Mouse (Mus musculus) lung, postnatal 4 days (tissue): ENCODE data around the gene Arhgap11a.
A peak's percentile ranks its signal among the peaks of the same experiment; 100 is the strongest.

Experiments
- DNase-seq, 2 experiments: peaks; one replicate each; pipeline ENCODE4 v3.0.0; 2021

Arhgap11a gene

DNA sequence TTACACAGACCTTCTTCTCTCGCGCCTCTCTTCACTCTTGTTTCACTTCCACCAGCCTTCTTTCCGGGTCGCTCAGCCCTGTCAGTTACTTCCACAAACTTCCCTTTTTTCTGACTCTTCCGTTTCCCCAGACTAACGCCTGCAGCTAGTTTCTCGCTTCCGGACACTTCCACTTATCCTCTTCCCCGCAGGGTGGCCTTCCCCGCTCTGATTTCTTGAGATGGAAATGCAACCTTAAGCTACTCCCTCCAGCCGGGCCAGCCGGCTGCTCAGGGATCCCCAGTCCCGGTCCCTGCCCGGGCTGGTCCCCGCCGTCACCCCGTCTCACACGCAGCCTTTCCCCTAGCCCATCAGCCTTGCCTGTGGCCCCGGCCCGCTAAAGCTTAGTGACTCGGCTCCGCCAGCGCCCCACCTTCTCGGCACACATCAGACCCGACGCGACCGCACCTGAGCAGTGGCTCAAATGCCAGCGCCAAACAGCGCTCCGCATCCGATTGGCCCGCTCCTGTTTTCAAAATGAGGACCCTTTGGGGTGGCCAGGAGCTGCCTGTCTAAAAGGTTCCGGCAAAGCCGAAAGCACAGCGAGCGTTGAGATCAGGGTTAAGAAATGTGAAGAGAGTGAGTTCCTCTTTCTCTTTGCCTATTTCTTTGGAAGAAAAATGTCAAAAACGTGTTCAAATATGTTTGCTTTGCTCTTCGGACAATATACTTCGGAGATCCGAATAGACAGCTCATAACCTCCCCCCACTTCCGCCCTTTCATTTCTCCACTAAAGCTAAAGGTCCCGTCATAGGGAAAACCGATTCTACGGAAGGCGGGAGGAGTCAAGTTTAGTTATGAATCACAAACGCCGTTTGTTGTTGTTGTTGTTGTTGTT is at the start of gene Arhgap11a:
TSS of gene Arhgap11a (minus strand) at position 417 of the 877 bp plus-strand sequence.
- peak; percentile 89 to 92 for DNase-seq

DNA sequence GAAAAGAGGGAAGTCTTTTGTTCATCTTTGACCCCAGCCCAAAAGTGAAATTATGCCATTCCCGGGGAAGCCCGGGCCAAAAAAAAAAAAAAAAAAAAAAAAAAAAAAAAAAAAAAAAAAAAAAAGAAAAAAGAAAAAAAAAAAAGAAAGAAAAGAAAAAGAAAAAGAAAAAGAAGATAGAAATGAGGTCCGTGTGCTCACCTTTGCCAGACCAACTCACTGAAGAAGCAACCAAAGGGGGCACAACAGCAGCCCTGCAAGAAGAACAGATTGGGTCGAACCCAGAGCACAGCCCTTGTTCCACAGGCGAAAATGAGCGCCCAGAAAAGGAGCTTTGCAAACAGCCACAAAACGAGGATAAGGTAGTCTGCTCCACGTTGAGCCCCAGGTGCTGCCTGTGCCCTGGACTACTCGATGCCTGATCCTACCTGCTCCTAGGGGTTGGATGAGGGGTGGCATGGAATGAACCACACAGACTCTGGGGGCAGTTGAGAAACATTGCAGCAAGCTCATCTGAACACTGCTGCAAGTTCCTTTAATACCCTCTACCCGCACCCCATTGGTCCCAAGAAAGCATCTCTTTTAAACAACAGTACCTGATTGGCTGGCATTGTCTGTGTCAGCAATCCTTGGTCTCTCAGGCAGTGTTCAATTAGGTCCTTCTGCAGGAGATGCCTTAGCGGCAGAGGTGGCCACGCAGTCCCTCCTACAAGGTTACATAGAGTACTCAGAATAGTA is 45.1 kb upstream of the Arhgap11a start:
- DNase-seq, result no peak

DNA sequence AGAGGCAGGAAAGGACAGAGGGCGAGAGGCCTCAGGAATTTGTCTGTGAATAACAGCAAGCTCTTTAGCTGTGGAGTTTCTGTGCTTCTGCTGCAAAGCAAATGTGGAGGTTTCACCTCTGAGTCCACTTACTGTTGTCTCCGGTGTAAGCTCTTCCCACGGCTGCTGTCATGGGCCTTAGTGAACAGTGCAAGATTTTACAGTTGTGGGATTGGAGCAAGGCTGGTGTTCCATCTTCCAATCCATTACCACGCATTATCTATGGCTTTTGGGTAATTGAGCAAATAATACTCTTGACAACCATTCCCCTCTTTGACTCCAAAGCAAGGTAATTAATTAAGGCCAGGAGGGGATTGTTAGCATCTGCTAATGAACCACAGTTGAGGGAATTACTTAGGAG is 38.7 kb upstream of the Arhgap11a start:
- DNase-seq, result no peak

DNA sequence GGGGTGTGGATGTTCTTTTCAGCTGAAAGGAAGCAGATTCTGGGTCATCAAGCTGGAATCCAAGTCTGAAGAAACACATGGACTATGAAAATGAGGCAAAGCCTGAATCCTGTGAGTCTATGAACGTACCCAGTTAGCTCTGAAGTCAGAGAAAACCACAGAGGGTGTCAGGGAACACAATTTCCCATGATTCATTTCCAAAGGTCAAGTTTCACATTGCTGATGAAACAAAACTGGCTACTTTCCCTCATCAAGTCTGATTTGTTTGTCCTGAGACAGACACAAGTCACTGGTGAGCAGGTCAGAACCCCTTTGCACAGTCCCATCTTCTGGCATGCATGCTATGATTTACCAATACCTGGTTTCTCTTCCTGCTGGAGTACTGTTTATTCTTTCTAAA is 37.6 kb upstream of the Arhgap11a start:
- no peak for DNase-seq

DNA sequence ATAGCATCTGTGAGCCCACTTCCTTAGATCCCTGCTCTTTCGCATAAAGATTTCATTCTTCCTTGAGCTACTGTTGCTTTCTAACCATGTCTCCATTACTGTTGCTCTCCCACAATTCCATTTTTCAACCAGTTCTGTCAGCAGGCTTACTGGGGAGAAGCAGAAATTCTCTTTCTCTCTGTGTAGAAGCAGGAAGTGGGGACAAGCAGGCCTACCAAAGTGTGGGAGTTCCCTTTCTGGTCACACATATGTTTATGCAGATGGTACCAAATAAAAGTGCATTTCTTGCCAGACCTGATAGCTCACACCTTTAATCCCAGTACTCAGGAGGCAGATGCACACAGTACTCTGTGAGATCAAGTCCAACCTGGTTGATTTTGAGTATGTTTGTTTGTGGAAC is 21.7 kb upstream of the Arhgap11a start:
- no peak for DNase-seq

DNA sequence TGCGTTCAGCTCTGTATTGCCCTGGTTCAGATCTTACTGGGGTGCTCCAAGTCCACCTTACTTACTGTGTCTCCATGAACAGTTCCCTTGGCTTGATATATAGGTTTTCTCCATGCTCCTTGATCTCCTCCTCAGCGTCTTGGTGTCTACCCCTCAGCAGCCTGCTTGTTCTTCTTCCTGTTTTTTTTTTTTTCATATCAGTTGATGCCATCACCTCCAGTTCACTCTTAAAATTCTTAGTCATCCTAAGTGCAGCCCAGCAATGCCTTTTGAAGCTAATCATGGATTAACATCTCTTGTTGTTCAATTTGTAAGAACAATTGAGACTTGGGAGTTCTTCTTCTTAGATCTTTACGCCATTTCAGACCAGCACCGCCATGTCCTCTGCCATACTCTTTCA is 19.9 kb upstream of the Arhgap11a start:
- DNase-seq, result no peak

DNA sequence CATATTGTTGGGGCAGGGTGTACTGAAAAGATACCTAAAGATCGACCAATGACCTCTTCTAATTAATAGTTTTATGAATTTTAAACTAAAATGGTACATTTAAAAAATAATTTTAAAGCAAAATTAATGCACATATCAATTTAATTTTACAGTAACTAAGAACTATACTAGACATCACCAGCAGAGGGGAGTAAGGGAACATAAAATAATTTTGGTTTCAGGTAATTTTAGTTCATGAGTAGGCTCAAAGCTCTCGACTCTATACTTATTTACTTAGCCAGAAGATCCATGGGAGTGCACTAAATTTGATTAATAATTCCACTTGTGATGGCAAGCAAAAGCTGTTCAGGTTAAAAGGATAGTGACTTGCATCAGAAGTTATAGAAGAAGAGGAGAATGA is 17.7 kb upstream of the Arhgap11a start:
- DNase-seq, result no peak

DNA sequence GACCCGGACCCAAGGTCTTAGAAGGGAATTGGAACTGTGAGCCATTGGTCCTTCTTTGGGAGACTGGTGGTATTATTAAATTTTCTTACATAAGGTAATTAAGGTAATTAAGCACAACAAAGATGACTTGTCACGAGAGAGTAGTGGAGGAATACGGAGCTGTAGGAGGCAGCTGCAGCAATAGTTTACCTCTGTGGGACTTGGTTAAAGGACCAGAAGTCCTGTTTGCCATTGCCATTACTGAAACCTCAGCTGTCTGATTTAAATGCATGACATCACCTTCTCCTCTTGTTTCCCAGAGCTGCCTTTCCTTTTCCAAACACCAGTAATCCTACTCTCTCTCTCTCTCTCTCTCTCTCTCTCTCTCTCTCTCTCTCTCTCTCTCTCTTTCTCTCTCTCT is 680 bp upstream of the Arhgap11a start:
- no peak for DNase-seq

DNA sequence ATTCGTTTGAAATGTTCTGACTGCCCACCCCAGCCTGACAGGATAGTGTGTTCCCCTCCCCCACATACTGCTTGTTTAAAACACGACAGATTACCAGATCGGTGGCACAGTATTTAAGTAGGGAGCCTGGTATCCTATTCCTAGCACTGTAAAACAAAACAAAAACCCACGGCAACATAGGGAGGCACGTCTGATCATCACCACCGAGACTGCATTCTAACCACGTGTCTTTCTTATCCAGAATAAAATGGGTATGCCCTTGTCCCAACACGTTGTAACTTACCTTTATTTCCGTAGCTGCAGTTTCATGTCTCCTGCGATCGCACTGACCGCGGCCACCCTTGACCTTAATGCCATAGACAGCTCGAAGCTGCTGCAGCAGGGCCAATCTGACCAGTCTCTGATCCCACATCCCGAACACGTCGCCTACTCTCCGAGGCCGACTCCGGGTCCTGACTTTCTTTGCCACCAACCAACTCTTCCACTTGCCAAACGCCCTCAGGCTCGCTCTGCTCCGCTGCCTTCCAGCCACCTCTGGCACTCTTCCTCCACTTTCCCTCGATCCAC is 700 bp downstream of the Arhgap11a start:
- peak in 1 of 2 experiments; percentile 32 for DNase-seq

DNA sequence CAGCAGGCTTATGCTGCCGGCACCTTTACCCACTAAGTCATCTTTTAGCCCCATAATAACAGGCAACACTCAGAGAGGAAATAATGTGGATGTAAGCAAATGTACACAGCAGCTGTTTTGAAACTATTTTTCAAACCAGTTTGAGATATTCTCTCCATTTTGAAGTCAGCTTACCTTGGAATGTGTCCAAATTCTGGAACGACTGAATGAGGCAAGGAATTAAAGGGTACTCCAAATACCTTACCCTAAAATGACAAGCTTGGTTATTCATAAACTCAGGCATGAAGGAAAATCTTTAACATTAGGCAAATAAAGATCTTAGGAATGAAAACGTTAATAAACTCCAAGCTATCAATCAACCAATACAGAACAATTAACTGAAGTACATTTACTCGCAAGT is 3.4 kb downstream of the Arhgap11a start:
- DNase-seq, result no peak

DNA sequence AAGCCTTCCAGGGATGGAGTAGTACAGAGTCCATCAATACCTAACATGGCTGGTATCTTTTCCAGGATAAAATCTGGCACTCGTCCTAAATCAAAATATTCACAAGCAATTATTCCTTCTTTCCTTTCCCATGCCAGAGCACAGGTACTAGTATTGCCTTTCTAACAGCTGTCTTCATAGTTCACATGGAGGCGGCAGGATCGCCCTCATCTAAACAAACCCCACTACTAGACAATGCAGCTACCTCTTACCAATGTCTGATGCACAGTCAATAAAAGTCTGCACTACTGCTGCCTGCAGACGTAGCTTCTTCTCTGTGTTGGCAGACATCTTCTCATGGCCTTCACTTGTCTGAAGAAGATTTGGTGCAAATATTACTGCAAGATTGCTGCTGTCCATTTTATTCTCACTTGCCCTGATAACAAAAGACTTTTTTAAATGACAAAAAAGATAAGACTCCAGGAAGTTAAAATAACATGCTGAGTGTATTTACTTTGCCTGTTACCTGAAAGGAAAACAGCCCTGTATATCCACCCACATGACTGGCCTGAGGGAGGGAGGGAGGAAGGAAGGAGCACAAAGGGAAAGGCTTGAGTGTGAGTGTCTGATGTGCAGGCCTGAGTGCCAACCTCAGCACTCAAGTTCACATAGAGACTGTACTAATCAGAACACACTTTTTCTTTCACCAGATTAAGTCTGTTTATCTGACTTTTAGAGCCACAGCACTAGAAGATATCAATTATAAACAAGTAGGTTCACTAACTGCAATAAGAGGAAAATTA is 6.6 kb downstream of the Arhgap11a start:
- no peak for DNase-seq

DNA sequence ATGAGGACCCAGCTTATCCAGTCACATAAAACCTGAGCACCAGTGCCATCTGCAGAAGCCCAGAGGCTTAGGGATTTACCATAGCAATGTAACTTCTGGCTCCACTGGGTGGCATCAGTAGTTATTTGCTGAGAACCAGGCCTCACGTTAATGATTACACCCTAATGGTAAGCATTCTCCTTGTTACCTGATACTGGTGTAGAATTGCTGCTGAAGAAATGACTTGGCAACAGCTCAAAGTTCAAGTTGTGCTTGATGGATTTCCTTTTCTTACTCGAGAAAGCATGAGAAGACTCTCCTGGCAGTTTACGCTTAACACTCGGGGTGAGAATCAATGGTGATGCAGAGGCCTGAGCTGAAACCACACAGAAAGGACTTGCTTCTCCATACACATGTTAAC is 9.0 kb downstream of the Arhgap11a start:
- DNase-seq, result peak in 1 of 2 experiments; percentile 26

DNA sequence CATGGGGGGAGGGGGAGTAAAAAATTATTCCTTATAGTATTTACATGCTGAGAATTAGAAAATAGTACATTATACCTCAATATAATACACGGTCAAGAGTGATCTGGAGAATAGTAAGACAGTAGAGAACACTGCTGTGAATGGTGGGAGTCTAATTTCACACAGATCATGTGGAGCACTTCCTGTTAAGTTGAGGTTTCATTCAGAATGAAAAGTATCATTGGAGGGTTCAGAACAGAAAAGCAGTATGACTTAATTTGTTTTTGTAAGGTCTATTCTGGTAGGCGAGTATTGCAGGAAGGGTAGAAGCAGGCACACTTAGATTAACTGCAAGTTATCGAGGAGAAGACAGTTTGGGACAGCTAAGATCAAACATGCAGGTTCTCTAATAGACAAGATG is 13.2 kb downstream of the Arhgap11a start:
- no peak for DNase-seq

DNA sequence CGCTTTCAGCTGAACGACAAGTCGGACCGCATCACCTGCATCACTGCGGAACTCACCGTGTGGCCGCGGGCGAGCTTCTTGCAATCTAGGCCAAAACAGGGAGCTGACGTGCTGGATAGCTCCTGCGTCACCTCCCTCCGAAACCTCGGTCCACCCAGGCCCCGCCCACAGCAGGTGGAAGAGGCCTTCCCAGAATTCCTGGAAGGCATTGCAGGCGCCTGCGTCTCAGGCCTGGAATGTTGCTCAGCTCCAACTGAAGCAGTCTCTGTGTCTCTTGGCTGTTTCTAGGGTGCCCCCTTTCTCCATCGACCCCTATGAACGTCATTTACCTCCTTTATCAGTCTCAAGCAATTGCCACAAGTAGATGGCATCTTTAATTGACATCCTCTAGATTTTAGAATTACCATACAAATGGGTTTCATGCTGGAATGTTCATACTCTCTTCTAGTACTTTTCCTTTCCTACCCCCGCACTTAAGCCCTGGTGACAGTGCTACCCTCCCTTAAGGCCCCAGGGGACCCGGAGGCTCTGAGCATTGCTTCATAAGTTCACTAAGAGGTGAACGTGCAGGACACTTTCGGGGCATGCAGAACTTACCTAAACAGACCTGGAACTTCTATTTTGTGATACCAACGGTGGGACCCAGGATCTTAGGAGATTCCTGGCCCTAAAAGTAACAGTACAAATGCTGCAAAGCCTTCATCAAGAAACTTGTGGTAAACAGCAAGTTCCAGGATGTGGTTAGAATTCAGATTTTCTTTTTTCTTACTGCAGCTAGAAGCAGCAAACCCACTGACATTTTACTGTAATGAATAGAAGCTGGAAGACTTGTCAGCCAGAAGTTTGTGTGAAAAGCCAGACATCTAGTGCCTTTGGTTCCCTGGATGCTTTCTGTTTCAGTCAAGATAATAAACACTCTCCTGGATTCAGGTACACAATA is 19.2 kb downstream of the Arhgap11a start, which contains the start of gene Scg5:
TSS of gene Scg5 (minus strand) at position 179 of the 940 bp plus-strand sequence.
- peak; percentile 71 to 79 for DNase-seq

DNA sequence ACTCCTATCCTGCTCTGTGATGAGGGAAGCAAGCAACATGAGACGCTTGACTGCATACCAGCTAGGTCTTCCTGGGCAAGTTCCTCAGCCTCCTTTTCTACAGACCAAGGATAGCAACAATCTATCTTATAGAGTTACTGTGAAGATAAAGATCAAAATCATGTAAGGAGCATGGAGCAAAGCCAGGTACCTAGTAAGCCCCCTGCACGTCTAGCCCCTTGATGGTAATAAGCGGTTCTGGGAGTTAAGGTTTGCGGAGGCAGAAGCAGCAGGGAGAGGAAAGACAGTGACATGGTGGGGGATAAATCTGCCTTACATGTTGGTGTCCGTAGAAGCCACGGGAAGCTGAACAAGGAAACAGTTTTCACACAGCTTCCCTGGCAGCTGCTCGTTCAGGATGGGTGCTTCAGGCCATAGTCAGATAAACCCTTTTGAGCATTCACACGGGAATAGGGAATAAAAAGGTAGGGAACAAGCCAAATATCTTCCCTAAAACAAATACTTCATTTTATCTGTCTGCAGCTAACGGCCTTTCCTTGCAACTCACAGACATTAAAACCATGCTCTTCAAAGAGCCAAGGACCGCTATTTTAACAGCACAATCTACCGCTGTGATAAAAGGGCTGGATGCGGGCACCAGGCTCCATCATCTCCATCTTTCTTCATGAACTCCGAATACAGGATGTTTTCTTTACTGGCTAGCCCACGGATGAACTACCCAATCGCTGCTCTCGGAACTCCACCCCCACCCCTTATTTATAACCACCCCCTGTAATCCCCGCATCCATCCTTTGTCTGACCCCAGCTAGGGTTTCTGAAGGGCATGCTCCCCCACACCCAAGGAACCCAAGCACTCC is 20.1 kb downstream of the Arhgap11a start:
- no peak for DNase-seq

DNA sequence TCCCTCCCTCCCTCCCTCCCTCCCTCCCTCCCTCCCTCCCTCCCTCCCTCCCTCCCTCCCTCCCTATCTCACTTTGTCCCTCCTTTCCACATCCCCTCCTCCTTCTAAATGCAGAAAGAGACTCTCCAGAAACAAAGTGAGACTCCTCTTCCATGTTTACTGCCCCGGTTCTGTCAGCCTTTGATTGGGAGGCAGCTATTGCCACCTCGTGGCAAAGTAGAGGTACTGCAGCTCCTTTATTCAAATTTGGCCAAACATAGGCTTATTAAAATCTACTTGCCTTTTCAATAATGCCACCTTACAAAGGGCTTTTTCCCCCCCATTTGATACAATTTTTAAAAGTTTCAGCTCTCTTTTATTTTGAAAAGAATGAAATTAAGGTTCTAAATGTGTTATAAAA is 24.6 kb downstream of the Arhgap11a start:
- DNase-seq, result peak in 1 of 2 experiments; percentile 49

DNA sequence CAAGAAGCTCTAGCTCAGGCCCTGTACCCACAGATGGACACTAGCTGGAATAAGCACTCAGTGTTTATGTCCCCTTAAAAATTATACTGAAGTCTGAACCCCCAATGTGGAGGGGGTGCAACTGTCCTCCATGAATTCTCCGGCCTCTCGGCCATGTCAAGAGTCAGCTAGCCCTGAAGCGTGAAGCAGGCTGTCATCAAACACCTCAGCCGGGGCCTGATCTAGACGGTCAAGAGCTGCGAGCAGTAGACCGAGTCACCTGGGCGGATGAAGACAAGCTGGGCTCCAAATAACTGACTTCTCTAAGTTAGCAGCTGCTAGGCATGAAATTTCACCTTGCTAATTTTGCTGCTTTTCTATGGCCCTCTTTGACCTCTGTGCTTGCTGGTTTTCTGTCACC is 26.1 kb downstream of the Arhgap11a start:
- DNase-seq, result no peak

DNA sequence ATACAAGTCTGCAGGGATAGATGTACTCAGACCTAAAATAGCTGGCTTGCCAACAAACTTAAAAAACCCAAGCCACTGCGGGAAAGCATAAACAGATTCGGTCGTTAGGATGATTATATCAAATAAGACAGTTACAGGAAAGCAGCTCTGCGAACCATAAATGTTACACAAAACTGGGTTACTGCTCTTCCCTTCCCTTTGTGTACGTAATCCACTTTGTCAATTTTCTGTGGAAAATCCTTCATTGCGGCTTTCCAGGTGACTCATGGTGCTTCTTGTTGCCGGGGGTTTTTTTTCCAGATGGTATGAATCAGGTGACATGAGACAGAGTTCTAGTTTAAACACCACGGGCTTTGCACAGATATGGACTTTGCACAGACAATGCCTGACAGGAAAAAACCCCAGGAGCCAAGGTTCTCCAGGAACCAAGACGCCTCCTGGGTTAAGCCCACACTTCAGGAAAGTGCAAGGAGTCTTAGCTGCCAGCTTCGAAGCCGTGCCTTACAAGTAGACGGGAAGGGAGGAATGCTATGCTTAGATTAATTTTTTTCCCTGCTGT is 27.2 kb downstream of the Arhgap11a start:
- no peak for DNase-seq

DNA sequence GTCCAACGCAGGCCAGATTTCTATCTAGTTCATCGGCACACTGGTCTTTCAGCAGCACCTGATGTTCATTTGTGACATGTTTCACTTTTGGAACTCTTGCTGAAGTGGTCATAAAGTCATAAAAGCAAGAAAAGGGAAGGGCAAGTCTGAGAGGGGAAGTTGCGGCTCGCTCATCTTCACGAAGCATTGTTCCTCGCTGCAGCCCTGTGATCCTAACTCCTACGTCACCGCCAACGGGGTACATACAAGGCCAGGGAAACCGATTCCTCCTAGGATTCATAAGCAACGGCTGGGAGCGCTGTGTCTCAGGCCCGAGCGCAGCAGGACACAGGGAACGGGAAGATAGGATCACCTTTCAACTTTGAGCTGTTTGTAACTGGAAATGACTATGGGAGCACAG is 28.3 kb downstream of the Arhgap11a start:
- no peak for DNase-seq
